Mouse (Mus musculus) CH12.LX (cell line): ENCODE measurements around the gene Ndufa13.

ENCODE experiments used
- CHD2 ChIP-seq: IDR thresholded peaks from 2 replicates; pipeline ENCODE4 v1.6.1; 2011; ENCODE audit warnings: low read length, improper control_type of control experiment
- CTCF ChIP-seq, 2 experiments: IDR thresholded peaks in 1 of 2; conservative IDR thresholded peaks in 1 of 2; 2 replicates each; pipeline ENCODE4 v1.5.1; 2011 to 2012; ENCODE audit warnings: low read depth in 2 of 2, low read length in 2 of 2, improper control_type of control experiment in 1 of 2, inconsistent platforms in 1 of 2, mild to moderate bottlenecking in 1 of 2, moderate library complexity in 1 of 2
- EP300 ChIP-seq: IDR thresholded peaks from 2 replicates; pipeline ENCODE4 v1.6.1; 2011; ENCODE audit warnings: low read length, improper control_type of control experiment
- MEF2A ChIP-seq: IDR thresholded peaks from 2 replicates; pipeline ENCODE4 v1.6.1; 2014; ENCODE audit warnings: low read depth, mild to moderate bottlenecking, inconsistent platforms, low read length, improper control_type of control experiment, borderline replicate concordance
- PAX5 ChIP-seq: IDR thresholded peaks from 2 replicates; pipeline ENCODE4 v1.6.1; 2012; ENCODE audit warnings: low read length, inconsistent platforms, mixed read lengths
- POLR2A ChIP-seq: IDR thresholded peaks from 2 replicates; pipeline ENCODE4 v1.6.1; 2011; ENCODE audit warnings: low read depth, mild to moderate bottlenecking, improper control_type of control experiment, low read length
- RAD21 ChIP-seq: IDR thresholded peaks from 2 replicates; pipeline ENCODE4 v1.6.1; 2011; ENCODE audit warnings: low read depth, mild to moderate bottlenecking, low read length, improper control_type of control experiment, moderate library complexity
- TBP ChIP-seq: conservative IDR thresholded peaks from 2 replicates; pipeline ENCODE4 v1.6.1; 2011; ENCODE audit warnings: low read depth, low read length, improper control_type of control experiment
- USF2 ChIP-seq: conservative IDR thresholded peaks from 2 replicates; pipeline ENCODE4 v1.6.1; 2011; ENCODE audit warnings: low read depth, low read length, improper control_type of control experiment
- ZNF384 ChIP-seq: IDR thresholded peaks from 2 replicates; pipeline ENCODE4 v1.6.1; 2012; ENCODE audit warnings: low read depth, low read length, improper control_type of control experiment, inconsistent platforms

DNA sequence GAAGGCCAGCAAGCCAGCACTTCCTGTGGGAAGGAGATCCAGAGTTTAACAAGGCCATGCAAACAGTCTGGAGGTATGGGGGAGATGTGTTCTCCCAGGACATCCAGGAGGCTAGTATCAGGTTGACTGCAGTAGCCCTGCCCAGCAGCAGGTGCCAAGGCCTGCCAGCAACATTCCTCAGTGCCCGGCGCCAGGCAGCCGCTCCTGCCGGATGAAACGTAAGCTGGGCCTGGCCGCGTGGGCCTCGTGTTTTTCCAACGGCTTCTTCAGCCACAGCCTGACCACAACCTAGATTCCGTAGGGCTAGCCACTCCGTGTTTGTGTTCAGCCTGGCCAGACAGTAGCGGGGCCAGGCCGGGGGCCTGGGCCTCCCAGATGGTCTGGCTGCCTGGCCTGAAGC, 27.7 kb downstream of the Ndufa13 start:
- TF ChIP-seq MEF2A, result no peak
- TF ChIP-seq ZNF384, result no peak
- TF ChIP-seq POLR2A, result no peak
- no peak for TF ChIP-seq EP300
- TF ChIP-seq CTCF (conservative IDR thresholded peaks at IDR 0.05 in 1 of 2, IDR thresholded peaks at IDR 0.05 in 1 of 2; ENCODE audit: low read depth in 2 of 2, low read length in 2 of 2), result no peak
- no peak for TF ChIP-seq PAX5
- no peak for TF ChIP-seq CHD2
- TF ChIP-seq USF2, result no peak
- no peak for TF ChIP-seq TBP
- TF ChIP-seq RAD21, result no peak
